Mouse (Mus musculus) kidney, adult 2 months (tissue): ENCODE measurements around the gene Hcn4. TPM values are rescaled to one million over a fixed set of nuclear protein-coding genes. Genes with fewer than 3 reads are reported as not detected.

ENCODE experiments used
- DNase-seq: peaks from one replicate; pipeline ENCODE4 v3.0.0; 2021
- H3K27ac ChIP-seq: fragments of 200-500 bp; 2 replicates; pipeline ENCODE4 v1.5.1; 2012; ENCODE audit warnings: low read depth, low read length, control low read depth, inconsistent platforms; ENCODE audit not compliant: insufficient read depth
- H3K27me3 ChIP-seq: fragments of 200-500 bp; replicated peaks from 2 replicates; pipeline ENCODE4 v1.6.1; 2012; ENCODE audit warnings: mild to moderate bottlenecking, moderate library complexity, low read length, inconsistent platforms; ENCODE audit not compliant: control insufficient read depth, insufficient read depth
- H3K36me3 ChIP-seq: fragments of 200-500 bp; 2 replicates; pipeline ENCODE4 v1.6.1; 2012; ENCODE audit warnings: mild to moderate bottlenecking, moderate library complexity, low read length, inconsistent platforms; ENCODE audit not compliant: control insufficient read depth, insufficient read depth
- H3K4me1 ChIP-seq: fragments of 200-500 bp; 2 replicates; pipeline ENCODE4 v1.6.1; 2011; ENCODE audit warnings: low read length; ENCODE audit not compliant: control insufficient read depth, insufficient read depth
- H3K4me3 ChIP-seq: fragments of 200-500 bp; 2 replicates; pipeline ENCODE4 v1.5.1; 2011; ENCODE audit warnings: mild to moderate bottlenecking, low read depth, low read length, control low read depth; ENCODE audit not compliant: insufficient read depth
- CTCF ChIP-seq: fragments of 200-500 bp; conservative IDR thresholded peaks from 2 replicates; pipeline ENCODE4 v1.5.1; 2011; ENCODE audit warnings: low read depth, mild to moderate bottlenecking, control low read depth, low read length, moderate library complexity, mixed read lengths; ENCODE audit not compliant: insufficient read depth, insufficient read length
- POLR2A ChIP-seq: fragments of 200-500 bp; IDR thresholded peaks from one replicate; pipeline ENCODE4 v1.6.1; 2011; ENCODE audit warnings: low read depth, low read length, control low read depth
- WGBS: fragments of 180-500 bp; shearing (Covaris S2); methylation state at CpG from one replicate; pipeline ENCODE4 v1.1.7; 2018; 5-methylcytosine and 5-hydroxymethylcytosine counted together
- polyA plus RNA-seq: library from polyadenylated mRNA; depleted of rRNA; stranded (reverse); fragments of >200 nt; gene quantifications from 2 replicates; pipeline ENCODE4 v1.2.3, GENCODE M21; 2012

The Hcn4 gene
- polyA plus RNA-seq, 1 experiment = 0.25 TPM

DNA sequence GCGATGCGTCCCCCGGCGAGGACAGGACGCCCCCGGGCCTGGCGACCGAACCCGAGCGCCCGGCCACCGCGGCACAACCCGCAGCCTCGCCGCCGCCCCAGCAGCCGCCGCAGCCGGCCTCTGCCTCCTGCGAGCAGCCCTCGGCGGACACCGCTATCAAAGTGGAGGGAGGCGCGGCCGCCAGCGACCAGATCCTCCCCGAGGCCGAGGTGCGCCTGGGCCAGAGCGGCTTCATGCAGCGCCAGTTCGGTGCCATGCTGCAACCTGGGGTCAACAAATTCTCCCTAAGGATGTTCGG lies 655 bp downstream of the Hcn4 start:
- TF ChIP-seq POLR2A = no peak
- no peak for TF ChIP-seq CTCF
- Histone ChIP-seq H3K36me3 (no peaks in the 10 kb centered on the region), H3K4me3 (no peak overlapping the region), H3K4me1 (no peaks in the 10 kb centered on the region), H3K27ac (no peak overlapping the region), H3K27me3 (no peaks in the 10 kb centered on the region; the same call in 1 of the 2 replicates)
- DNase-seq = no peak
- WGBS = 5% methylated on average over 35 of the region's 35 CpGs

DNA sequence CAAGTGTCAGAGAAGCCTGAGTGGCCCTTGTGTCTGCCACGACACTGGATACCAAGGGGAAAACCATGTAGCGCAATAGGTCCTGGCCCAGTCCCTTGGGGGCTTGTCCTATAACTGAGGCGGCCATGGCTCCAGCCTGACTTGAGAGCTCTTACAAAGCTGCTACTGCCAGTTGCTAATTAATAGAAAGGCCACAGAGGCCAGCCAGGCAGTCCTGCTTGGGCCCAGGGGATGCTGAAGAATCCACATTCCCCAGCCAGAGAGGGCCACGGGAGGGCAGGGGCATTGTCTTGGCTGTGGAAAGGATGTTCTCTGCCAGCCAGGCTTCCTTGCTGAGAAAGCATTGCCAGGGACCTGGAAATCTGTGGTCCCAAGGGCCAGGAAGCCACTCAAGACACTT lies 6.4 kb downstream of the Hcn4 start:
- no peak for DNase-seq
- Histone ChIP-seq H3K36me3 (no peaks in the 10 kb centered on the region), H3K4me3 (no peak overlapping the region), H3K27ac (no peak overlapping the region), H3K4me1 (peaks cover 2% of the 10 kb centered on the region; the same call in 1 of the 2 replicates), H3K27me3 (no peaks in the 10 kb centered on the region)
- TF ChIP-seq POLR2A (no peak), CTCF (no peak)
- WGBS = 69% methylated on average over 4 of the region's 4 CpGs

DNA sequence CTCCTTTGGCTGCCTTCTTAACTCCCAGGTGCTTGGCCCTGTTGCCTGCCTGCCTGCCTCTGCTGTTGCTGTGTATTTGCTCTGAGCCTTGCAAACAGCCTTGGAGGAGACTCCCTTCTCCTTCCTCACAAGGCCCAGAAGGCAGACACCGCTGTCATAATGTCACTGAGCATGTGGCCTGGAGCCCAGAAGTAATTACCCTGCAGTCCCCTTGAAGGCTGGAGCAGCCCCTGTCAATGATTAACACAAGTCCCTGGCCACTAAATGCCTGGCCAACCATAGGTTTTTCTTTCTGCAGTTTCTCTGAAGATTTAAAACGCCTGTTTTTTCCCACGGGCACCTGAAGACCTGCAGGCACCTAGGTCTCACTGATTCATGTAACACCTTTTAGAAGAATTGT lies 9.7 kb downstream of the Hcn4 start:
- Histone ChIP-seq H3K27me3 (no peaks in the 10 kb centered on the region), H3K4me3 (no peak overlapping the region), H3K36me3 (no peaks in the 10 kb centered on the region), H3K4me1 (peaks cover 2% of the 10 kb centered on the region; the same call in 1 of the 2 replicates), H3K27ac (no peak overlapping the region)
- WGBS = 22% methylated on average over 3 of the region's 3 CpGs
- DNase-seq = peak; percentile 76
- no peak for TF ChIP-seq CTCF
- no peak for TF ChIP-seq POLR2A

DNA sequence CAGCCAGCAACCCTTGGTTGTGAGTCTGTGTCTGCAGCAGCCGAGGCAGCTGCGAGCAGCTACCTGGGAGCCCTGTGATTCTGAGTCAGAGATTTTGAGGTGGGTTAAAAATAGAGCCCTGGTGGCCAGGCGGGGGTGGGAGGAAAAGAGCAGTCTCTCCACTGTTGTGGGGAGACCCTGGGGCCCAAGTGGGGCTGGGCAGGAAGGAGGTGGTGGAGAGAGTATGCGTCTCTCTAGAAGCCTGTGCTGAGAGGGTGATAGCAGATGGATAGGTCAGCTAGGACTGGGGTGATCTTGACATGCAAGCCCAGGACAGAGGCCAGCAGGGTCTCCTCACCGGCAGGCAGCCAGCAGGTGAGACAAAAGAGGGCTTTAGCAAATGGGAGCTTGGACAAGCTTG lies 14.0 kb downstream of the Hcn4 start:
- Histone ChIP-seq H3K4me3 (no peak overlapping the region), H3K4me1 (peaks cover 2% of the 10 kb centered on the region; the same call in 1 of the 2 replicates), H3K27ac (no peak overlapping the region), H3K36me3 (no peaks in the 10 kb centered on the region), H3K27me3 (no peaks in the 10 kb centered on the region)
- DNase-seq = no peak
- 74% methylated on average over 5 of the region's 5 CpGs for WGBS
- TF ChIP-seq CTCF (no peak), POLR2A (no peak)

DNA sequence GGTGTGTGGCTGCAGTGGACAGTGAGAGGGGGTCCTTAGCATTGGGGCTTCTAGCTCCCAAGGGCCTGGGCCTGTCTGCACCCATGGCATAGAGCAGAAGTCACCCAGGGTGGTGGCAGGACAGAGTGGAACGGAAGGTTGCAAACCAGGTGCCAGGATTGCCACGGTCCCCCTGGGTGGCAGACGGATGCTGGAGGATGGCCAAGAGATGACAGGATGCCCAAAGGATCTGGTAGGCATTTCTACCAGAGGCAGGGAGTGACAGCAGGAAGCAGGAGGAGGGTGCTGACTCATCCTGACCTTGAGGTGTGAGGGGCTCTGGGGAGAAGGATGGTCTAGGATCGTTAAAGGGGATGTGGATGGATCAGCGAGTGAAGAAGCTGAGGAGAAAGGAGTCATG lies 15.3 kb downstream of the Hcn4 start:
- no peak for DNase-seq
- WGBS = 63% methylated on average over 5 of the region's 5 CpGs
- no peaks in the 10 kb centered on the region for H3K36me3 ChIP-seq
- no peak overlapping the region for H3K27ac ChIP-seq
- TF ChIP-seq CTCF = no peak
- no peak for TF ChIP-seq POLR2A
- H3K4me1 ChIP-seq = no peaks in the 10 kb centered on the region
- H3K4me3 ChIP-seq = no peak overlapping the region
- H3K27me3 ChIP-seq = no peaks in the 10 kb centered on the region

DNA sequence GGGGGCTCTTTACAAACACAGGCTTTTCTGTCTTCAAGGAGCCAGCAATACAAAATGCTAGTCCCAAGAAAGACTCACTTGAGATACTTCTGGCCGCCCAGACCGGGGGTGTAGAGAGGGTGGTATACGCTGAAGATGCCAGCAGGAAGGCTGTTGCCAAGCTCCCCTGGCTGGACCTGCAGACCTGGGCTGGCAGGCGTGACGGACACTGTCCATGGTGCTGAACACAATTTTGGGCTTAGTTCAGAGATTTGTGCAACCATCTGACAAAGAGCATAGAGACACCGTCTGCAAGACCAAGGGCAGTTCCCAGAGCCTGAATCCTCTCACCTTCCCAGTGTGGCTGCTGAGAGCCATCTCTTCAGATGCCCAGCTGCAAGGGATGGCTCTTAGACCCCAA lies 18.4 kb downstream of the Hcn4 start:
- no peaks in the 10 kb centered on the region for H3K27me3 ChIP-seq
- DNase-seq = peak; percentile 59
- TF ChIP-seq CTCF = no peak
- TF ChIP-seq POLR2A = no peak
- H3K36me3 ChIP-seq = no peaks in the 10 kb centered on the region
- 6% methylated on average over 6 of the region's 6 CpGs for WGBS
- no peak overlapping the region for H3K27ac ChIP-seq
- no peak overlapping the region for H3K4me3 ChIP-seq
- no peaks in the 10 kb centered on the region for H3K4me1 ChIP-seq

DNA sequence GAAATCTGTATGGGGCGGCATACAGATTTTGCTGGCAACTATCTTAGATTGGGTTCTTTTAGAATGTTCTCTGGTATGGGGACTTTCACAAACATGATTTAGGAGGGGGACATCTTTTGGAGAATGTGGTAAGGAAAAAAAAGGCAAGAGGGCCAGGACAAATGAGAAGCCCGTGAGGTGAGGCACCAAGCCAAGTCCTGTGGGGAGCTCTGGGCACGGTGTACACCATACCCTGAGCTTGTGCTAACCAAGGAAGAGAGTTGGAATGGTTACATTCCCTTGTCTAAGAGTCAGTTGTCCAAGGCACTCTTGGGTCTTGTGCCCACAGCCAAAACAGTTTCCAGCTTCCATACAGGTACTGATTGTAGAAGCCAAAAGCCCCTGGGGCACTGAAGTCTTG lies 21.4 kb downstream of the Hcn4 start:
- H3K4me1 ChIP-seq = no peaks in the 10 kb centered on the region
- H3K27ac ChIP-seq = no peak overlapping the region
- H3K4me3 ChIP-seq = no peak overlapping the region
- 90% methylated on average over 3 of the region's 3 CpGs for WGBS
- H3K36me3 ChIP-seq = no peaks in the 10 kb centered on the region
- no peak for DNase-seq
- H3K27me3 ChIP-seq = no peaks in the 10 kb centered on the region
- TF ChIP-seq CTCF (no peak), POLR2A (no peak)

DNA sequence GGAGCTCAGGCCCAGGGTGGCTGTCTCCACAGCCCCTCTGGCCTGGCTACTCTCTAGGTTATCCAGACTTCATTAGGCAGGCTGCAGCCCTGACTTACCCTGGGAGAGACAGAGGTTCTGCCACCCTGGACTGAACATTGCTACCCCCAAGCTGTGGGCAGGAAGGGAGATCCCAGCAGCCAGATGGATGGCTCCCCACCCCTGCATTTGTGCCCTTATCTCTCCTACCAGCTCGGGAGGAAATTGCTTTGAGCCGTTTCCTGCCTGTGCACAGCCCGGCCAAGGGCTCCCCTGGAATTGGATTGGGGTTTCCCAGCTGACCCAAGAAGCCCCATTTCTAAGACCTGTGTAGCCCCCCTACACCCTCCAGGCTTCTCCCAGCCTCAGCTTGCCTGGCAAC lies 23.8 kb downstream of the Hcn4 start:
- WGBS = 49% methylated on average over 3 of the region's 3 CpGs
- Histone ChIP-seq H3K36me3 (no peaks in the 10 kb centered on the region), H3K27me3 (no peaks in the 10 kb centered on the region), H3K4me3 (no peak overlapping the region), H3K27ac (no peak overlapping the region), H3K4me1 (no peaks in the 10 kb centered on the region)
- DNase-seq = no peak
- TF ChIP-seq CTCF (no peak), POLR2A (no peak)
